Mouse (Mus musculus) testis, adult 2 months (tissue): ENCODE data around the gene Pcgf3.

Experiments
- CTCF ChIP-seq: fragments of 200-500 bp; IDR thresholded peaks from 2 replicates; pipeline ENCODE4 v1.5.1; 2012; ENCODE audit warnings: low read depth, mild to moderate bottlenecking, inconsistent platforms, low read length, moderate library complexity; ENCODE audit not compliant: control insufficient read depth, insufficient read depth, insufficient replicate concordance
- POLR2A ChIP-seq: fragments of 200-500 bp; IDR thresholded peaks from 2 replicates; pipeline ENCODE4 v1.6.1; 2012; ENCODE audit warnings: low read depth, mild to moderate bottlenecking, inconsistent platforms, low read length, moderate library complexity; ENCODE audit not compliant: control insufficient read depth

- TF ChIP-seq CTCF (no peak), POLR2A (no peak)
Measured at GRCm38 (mm10) chr5:108520153-108520552, 59.1 kb downstream of the Pcgf3 start.
